Mouse (Mus musculus): ENCODE measurements at regions not wholly inside any gene's neighbourhood (a gene's known extent, or its start where the extent isn't known, plus 50 kb on each side); places are given as distances from the start of the nearest gene placed in this dataset.

- DNase-seq, result peak; percentile 35
Observed at GRCm38 (mm10) chr3:52197982-52198750, 70.0 kb upstream of the Foxo1 start.

GRCm38 (mm10) chr3:52198751-52199738 is 69.1 kb upstream of the Foxo1 start:
- DNase-seq, result peak; percentile 23

- no peak for DNase-seq
Observed at GRCm38 (mm10) chr3:52200106-52200505, 68.0 kb upstream of the Foxo1 start.

GRCm38 (mm10) chr3:52210556-52211302 is 57.4 kb upstream of the Foxo1 start:
- DNase-seq, result no peak

- DNase-seq, result no peak
Observed at GRCm38 (mm10) chr3:52211303-52211695, 56.8 kb upstream of the Foxo1 start.

GRCm38 (mm10) chr3:52214114-52214513 is 54.0 kb upstream of the Foxo1 start:
- no peak for DNase-seq

GRCm38 (mm10) chr3:52215083-52215482 is 53.1 kb upstream of the Foxo1 start:
- no peak for DNase-seq

All from kidney, adult 18-20 months (tissue).